Mouse (Mus musculus) left cerebral cortex, adult 8-10 months (tissue): Measurements from ENCODE around the gene Ccdc30. TPM values are rescaled to one million over a fixed set of nuclear protein-coding genes. Genes with fewer than 3 reads are reported as not detected.
"Not testable (repeated sequence)": the region's sequence is repeated elsewhere in the genome, so short reads cannot be mapped to it uniquely, and the experiment has no call there.

ENCODE experiments used
- DNase-seq, 2 experiments: peaks; one replicate each; pipeline ENCODE4 v3.0.0; 2022; ENCODE audit warnings: low spot score in 2 of 2
- total RNA-seq, 4 experiments: library from RNA; stranded (reverse); gene quantifications; 2 replicates each; pipeline ENCODE4 v1.2.4; 2022

The Ccdc30 gene
- total RNA-seq, 4 experiments from 2014 or later: 20.9 to 24.6 (median 23.2) TPM

DNA sequence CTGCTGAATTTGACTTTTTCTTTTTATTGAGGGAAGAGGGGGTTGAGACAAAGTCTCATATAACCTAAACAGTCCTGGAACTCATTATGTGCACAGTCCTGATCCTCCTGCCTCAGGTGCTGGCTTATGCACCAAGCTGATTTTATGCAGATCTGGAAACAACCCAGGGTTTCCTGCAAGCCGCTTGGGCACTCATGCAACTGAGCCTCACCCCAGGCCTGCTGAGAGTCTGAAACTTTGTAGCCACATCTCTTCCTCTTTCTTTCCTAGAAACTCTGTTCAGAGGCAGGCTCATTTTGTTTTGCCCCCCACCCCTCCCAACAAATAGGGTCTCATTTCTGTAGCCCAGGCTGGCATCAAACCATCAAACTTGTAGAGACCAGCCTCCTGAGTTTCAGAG is 101.6 kb downstream of the Ccdc30 start:
- DNase-seq: no peak

DNA sequence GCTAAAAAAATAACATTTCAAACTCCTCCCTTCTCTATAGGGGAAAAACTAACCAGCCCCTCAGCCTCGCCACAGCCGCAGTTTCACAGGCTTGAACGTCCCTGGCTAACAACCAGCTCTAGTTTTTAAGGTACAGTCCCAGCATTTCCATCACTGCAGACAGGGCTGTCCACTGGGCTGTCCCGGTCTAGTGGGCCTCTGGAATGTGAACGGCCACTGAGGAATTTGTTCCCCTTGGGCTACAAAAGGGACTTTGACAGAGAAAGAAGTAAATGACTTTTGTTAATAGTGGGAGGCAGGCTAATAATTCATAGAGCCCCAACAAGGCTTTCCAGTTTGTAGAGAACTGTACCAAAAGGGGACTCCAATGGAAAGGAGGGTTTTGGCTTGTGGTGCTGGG is 109.9 kb downstream of the Ccdc30 start:
- DNase-seq: no peak

DNA sequence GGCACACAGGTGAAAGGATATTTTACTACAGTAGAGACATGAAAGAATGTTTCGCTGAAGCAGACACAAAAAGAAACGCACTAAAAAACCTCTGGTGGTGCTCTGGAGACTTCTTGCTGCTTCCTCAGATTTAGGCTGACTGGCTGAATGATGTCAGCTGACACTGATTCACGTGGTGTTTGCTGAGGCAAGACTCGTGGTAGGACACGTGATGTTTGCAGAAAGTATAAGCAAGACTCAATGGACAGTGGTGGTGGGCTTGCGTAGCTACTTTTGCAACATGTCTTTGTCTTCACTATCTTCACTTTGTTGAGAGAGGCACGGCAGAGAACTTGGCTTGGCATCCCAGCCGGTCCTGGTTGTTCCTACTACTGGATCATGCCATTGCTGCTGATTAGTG is 112.0 kb downstream of the Ccdc30 start:
- DNase-seq: no peak

DNA sequence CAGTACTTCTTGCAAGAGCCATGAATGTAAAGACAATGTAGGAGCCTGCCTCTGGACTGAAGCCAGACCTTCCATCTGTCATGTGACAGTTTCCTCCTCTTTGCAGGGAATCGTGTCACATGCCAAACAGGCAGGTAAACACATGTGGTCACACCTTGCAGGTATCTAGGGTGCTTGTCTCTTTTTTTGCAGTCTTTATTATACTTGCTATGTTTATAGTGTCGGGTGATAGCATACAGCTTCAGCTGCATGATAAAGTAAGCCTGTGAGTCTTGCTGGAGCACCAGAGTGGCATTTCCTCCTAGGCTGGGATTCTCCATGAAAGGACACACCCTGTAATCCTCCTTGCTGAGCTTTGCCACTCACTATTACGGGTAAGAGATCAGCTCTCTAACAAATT is 113.5 kb downstream of the Ccdc30 start:
- DNase-seq: no peak

DNA sequence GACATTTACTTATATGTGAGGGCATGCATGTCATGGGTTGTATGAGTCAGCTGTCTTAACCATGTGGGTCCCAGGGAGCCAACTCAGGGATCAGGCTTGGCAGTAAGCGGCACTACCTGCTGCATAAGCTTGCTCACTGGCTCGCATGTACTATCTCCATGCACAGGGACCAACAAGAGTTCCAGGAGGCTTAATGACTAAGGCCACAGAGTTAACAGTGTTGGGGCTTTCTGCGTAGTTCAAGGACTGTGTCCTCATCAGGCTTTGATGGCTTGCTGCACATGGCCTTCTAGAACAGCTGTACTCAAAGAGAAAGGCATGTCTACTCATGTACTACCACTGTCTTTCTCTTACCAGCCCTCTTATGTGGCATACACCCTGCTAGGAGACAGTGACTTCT is 114.6 kb downstream of the Ccdc30 start:
- DNase-seq: no peak

DNA sequence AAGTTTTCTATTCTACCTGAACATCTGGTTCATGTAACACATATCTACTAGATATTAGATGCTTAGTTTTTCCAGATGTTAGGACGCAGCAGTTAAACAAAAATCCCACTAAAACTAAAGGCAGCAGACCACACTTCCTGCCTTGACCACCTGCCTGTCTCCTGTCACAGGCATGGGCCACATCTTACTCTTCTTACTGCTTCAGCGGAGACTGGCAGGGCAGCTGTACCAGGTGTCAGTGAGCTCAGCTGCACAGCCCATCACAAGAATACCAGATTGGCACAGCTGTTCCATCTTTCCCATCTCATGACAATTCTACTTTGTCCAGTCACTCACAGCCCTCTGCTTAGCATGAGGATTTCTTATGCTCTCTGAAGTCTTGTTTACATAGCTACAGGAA is 118.0 kb downstream of the Ccdc30 start:
- no peak for DNase-seq

DNA sequence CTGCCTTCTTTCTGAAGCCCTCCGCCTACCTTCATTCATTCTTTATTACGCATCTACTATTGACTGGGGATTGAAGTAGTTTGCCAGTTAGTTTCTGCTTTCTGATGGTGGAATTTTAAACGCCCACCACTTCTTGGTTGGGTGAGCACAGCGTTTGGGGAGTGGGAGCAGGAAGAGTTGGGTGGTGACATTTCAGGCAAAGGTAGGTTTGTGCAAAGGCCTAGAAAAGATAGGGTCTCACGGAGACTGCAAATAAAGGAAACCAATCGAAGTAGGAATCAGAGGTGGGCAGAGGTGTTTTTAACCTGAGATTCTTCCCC is 120.2 kb downstream of the Ccdc30 start:
- DNase-seq: peak in 1 of 2 experiments; percentile 10

DNA sequence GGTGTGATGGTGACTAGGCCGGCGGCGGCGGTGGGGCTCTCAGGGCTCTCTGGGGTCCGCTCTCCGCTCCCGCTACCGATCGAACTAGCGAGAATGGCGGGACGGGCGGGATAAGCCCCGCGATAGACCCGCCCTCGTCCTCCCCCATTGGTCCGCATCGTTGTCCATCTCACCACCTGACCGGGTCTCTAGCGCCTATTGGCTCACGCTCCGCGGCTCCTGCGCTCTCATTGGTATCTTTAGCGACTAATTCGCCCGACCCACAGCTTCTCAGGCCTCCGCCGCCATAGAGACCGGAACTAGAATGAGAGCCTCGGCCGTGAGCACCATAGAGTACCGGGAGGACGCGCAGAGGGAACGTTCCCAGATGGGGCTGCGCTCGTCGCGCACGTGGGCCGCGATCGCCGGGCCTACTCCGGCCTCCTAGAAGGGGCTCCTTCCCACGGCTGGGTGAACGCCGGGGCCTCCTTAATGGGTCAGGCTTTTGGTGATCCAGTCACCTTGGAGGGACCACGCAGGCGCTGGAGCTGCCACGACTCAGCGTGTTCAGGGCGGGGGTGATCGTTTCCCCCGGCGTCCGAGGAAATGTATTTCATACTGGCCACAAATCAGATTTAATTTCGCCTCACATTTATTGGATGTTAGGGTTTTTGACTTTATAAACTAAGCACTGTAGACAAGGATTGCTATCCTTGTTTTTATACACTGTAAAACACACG is 120.7 kb downstream of the Ccdc30 start, which contains the start of gene Ybx1:
Gene Ybx1 (minus strand): TSS at position 190 of the 719 bp plus-strand sequence.
- DNase-seq: peak; percentile 99 to 100

DNA sequence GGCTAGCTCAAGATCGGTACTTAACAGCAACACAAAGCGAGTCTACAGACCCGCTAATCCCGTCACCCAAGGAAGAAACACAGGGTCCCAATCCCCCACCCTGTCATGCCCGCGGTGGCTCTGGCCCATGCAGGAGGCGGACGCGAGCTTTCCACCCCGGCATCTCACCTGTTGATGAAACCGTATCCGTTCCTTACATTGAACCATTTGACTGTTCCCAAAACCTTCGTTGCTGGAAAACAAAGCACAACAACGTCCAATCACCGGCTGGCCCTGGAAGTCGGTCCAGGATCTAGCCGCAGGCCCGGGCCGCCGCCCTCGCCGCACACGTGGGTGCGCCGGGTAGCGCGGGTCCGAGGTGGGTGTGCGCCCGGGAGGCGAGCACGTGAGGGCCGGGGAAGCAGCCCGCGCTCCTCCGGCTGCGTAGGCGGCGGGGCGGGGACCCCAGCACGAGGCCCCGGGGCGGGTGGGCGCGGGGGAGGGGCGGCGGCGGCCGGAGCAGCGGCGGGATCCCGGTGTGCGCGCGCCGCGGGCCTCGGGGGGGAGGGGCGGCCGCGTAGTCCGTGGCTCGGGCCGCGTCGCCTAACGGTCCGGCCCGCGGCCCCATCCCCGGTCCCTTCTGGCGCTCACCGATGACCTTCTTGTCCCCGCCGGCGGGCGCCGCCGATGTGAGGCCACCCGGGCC is 121.6 kb downstream of the Ccdc30 start:
- DNase-seq: peak; percentile 17 to 35

DNA sequence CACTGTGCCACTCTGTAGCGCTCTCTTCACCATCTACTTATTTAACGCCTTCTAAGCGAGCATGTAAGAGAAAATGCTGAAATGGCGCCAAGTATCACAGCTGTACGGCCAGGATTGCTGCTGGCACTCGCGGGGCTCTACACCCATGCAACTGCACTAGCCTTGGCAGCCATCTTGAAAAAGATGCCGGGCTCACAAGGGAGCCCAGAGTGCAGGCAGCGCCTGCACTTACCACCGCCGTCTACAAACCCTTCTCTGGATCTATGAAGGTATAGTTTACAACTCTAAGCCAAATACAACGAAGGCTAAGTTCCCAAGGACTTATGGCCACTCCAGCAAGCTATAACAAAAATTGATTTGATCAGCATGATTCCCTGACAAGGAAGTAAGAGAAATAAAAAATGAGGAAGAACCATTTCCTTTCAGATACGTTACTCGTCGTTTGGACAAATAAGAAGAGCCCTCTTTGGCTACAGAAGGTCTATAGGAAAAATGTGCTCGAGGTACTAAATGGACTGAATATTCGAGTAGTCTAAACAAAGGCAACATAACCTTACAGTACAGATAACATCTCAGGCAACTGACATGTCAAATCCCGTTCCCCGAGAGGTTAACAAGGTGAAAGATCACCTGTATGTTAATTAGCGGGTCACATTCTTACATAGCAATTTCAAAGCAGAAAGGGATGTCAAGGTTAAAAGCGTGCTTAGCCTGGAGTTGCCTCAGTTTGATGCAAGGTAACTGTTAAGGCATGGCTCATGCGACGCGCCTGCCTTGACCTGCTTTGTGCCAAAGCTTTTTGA is 122.3 kb downstream of the Ccdc30 start:
- peak; percentile 26 to 56 for DNase-seq

DNA sequence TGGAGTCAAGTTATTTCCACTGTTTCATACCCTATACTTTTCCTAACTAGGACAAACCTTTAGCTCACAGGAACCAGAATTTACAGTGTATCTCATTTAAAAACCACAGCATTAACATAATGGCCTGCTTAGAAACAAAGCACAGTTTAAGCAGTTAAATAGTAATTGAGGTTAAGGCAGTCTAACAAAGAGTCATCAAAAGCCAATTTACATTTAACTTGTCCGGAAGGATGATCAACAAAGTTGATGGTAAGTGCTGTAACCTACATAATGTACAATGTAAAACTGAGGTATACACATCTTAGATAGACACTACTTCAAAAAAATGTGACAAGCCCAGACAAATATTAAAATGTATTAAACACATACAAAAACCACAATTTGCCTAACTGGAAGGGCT is 123.4 kb downstream of the Ccdc30 start:
- DNase-seq: no peak

DNA sequence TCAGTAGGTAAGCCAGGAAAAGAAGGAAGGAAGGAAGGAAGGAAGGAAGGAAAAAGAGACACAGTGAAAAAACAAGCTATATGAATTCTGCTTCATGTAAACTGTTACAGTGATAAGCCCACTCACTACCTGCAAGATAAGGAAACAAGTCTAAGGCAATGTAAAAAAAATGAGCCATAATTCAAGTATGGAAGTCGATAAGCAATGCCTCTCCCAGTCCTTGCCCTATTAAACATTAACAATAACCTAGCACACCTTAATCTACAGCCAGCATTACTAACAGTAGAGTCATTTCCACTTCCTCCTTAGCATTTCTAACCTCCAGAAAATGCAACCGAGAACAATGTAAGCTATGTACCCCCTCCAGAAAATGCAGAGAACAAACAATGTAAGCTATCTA is 130.0 kb downstream of the Ccdc30 start:
- DNase-seq: no peak

DNA sequence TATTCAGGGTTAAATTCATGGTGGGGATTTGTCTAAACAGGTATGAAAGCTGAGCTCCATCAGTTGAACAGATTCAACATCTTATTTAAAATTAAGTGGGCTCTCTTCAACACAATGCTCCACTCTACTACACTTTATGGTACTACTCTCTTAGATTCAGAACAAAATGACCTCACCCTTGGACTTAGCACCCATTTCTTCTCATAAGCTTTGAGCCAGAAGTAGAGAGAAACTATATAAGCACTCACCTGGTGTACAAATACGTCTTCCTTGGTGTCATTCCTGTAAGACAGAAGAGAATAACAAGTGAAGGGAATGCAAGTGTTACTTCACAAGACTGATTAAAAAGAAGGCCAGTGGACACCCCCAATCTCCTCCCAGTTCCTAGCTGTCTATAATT is 130.5 kb downstream of the Ccdc30 start:
- no peak for DNase-seq

DNA sequence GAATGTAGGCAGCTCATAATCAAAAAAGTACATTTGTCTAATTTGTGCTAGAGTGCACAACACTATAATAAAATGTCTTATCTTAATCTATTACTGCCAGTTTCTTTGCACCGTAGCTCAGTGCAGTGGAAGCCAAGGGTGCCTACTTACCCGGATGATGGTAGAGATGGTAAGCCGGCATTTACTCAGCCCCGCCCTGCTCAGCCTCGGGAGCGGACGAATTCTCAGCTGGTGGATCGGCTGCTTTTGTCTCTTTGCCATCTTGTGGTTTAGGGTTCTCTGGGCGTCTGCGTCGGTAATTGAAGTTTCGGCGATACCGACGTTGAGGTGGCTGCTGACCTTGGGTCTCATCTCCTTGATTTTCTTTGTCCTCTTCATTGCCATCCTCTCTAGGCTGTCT is 136.5 kb downstream of the Ccdc30 start:
- not testable (repeated sequence) for DNase-seq

DNA sequence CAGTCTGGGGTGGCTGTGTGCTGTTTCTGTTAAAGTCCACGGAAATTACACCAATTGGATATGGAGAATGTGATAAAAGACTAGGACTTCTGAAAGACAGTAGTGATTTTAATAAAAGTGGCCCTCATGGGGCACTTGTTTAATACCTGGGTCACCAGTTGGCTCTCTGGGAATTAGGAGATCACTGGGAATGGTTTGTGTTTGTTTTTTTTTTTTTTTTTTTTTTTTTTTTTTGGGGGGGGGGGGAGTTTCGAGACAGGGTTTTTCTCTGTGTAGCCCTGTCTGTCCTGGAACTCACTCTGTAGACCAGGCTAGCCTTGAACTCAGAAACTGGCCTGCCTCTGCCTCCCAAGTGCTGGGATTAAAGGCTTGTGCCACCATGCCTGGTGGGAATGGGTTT is 139.6 kb downstream of the Ccdc30 start:
- DNase-seq: no peak

DNA sequence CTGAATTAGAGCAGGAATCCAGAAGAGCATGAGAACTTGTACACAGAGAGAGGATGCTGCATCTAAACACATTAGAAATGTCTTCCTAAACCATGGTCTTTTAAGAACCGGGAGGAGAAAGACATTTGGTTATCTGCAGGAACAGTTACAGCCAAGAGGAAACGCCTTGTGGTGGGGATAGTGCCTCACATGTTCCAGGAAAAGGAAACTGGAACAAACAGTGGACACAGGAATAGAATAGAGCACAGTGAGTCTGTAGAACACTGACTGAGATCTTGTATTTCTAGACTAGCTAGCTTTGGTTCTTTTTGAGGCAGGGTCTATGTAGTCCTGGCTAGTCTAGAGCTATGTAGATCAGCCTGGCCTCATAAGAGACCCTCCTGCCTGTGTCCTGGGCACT is 140.1 kb downstream of the Ccdc30 start:
- DNase-seq: no peak

DNA sequence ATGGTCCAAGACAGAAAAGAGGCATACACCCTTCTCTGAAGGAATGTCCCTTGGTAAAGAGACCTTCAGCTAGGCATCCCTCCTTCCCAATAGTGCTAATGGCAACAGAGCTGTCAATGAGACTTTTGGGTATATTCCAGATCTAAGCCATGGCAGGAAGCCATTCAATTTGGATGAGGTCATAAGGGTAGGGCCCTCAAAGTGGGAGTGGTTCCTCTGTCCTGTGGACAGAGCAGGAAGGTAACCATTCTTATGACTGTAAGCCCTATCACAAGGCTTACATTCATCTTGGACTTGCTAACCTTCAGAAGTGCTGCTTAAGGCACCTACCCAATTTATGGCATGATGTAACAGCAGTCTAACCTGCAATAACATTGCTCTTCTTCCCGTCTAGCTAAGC is 140.7 kb downstream of the Ccdc30 start:
- DNase-seq: no peak

Other genes with a start within 250 kb of the Ccdc30 start
- 1 to 10 TPM; 6.6 to 7.9 (median 7.3) TPM for gene Zfp691, start 241.3 kb downstream of the Ccdc30 start, total RNA-seq
- gene Ermap, start 225.5 kb downstream of the Ccdc30 start, total RNA-seq: under 1 TPM; 0.53 to 0.98 (median 0.78) TPM
- gene Svbp, start 220.2 kb downstream of the Ccdc30 start, total RNA-seq: 10 to 100 TPM; 15.2 to 18.2 (median 16.4) TPM
- under 1 TPM; 0.37 to 0.72 (median 0.55) TPM for gene Tmem269, start 197.3 kb downstream of the Ccdc30 start, total RNA-seq
- gene AU022252, start 182.8 kb downstream of the Ccdc30 start, total RNA-seq: 10 to 100 TPM; 21.6 to 30.7 (median 28.2) TPM
- 1 to 10 TPM; 7.0 to 8.9 (median 8.0) TPM for gene P3h1, start 182.6 kb downstream of the Ccdc30 start, total RNA-seq
- under 1 TPM in 3 of 4 experiments, not detected in 1; 0.13 to 0.60 (median 0.53) TPM for gene Cldn19, start 160.1 kb downstream of the Ccdc30 start, total RNA-seq
- 100 to 1,000 TPM; 177 to 201 (median 189) TPM for gene Ybx1, start 120.9 kb downstream of the Ccdc30 start, total RNA-seq
- 10 to 100 TPM; 15.9 to 18.6 (median 17.5) TPM for gene Ppih, start 95.0 kb downstream of the Ccdc30 start, total RNA-seq
- 1 to 10 TPM; 5.0 to 6.8 (median 6.0) TPM for gene Ppcs, start 6.9 kb upstream of the Ccdc30 start, total RNA-seq
- 1 to 10 TPM in 1 of 4 experiments, under 1 TPM in 3; 0.46 to 1.2 (median 0.76) TPM for gene Zmynd12, start 7.3 kb upstream of the Ccdc30 start, total RNA-seq
- 10 to 100 TPM; 10.2 to 11.2 (median 11.0) TPM for gene Rimkla, start 77.1 kb upstream of the Ccdc30 start, total RNA-seq
- 100 to 1,000 TPM in 1 of 4 experiments, 10 to 100 TPM in 3; 65.1 to 100 (median 78.9) TPM for gene Foxj3, start 121.5 kb upstream of the Ccdc30 start, total RNA-seq
- 10 to 100 TPM; 16.3 to 18.6 (median 17.1) TPM for gene Frg2f1, start 124.0 kb upstream of the Ccdc30 start, total RNA-seq
- under 1 TPM in 1 of 4 experiments, not detected in 3; 0.68 TPM for gene Guca2a, start 222.2 kb upstream of the Ccdc30 start, total RNA-seq
- not detected for gene Guca2b, start 243.4 kb upstream of the Ccdc30 start, total RNA-seq